Mouse (Mus musculus) E14TG2a.4 (cell line): ENCODE data around the gene Olfr1417.

Experiments used
- H3K27me3 ChIP-seq: 2 replicates; pipeline ENCODE4 v1.6.1; 2014; ENCODE audit warnings: low read length, control low read depth; ENCODE audit not compliant: insufficient read depth
- H3K36me3 ChIP-seq: 2 replicates; pipeline ENCODE4 v1.6.1; 2014; ENCODE audit warnings: low read length, control low read depth; ENCODE audit not compliant: insufficient read depth
- H3K4me1 ChIP-seq: replicated peaks from 2 replicates; pipeline ENCODE4 v1.6.1; 2014; ENCODE audit warnings: low read depth, low read length, control low read depth
- H3K4me3 ChIP-seq: replicated peaks from 2 replicates; pipeline ENCODE4 v1.5.1; 2014; ENCODE audit warnings: mild to moderate bottlenecking, low read length
- H3K9me3 ChIP-seq: 2 replicates; pipeline ENCODE4 v1.6.1; 2014; ENCODE audit warnings: low read length, control low read depth
- CTCF ChIP-seq: conservative IDR thresholded peaks from 2 replicates; pipeline ENCODE4 v1.5.1; 2014; ENCODE audit warnings: low read length
- NANOG ChIP-seq: IDR thresholded peaks from 2 replicates; pipeline ENCODE4 v1.6.1; 2014; ENCODE audit warnings: borderline replicate concordance, low read length, mixed read lengths
- POU5F1 ChIP-seq: IDR thresholded peaks from 2 replicates; pipeline ENCODE4 v1.6.1; 2014; ENCODE audit warnings: low read length, borderline replicate concordance

Olfr1417 gene

GRCm38 (mm10) chr19:11823346-11824065, 15.5 kb downstream of the Olfr1417 start:
- Histone ChIP-seq H3K4me3 (peak overlapping the region; percentile 27; the same call in 1 of the 2 replicates), H3K4me1 (peaks cover 61% of the 10 kb centered on the region), H3K27me3 (peaks cover 9% of the 10 kb centered on the region), H3K9me3 (no peaks in the 10 kb centered on the region), H3K36me3 (no peaks in the 10 kb centered on the region)
- TF ChIP-seq POU5F1 (no peak), NANOG (no peak), CTCF (no peak)

DNA sequence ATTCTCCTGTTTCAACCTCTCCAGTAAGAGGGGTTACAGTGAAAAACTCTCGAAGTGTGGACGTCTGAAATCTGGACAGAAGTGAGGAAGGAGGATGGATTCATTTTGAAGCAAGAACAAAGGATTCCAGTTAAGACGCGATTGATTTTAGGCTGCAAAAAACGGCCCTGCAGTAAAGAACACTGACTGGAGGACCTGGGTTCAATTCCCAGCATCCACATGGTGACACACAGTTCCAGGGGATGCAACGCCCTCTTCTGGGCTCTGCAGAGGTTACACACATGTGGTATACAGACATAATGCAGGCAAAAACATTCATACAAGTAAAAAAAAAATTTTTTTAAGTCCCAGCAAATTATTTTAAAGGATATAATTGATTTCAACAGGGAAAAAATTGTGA, 18.8 kb downstream of the Olfr1417 start:
- peaks cover 21% of the 10 kb centered on the region for H3K27me3 ChIP-seq
- peaks cover 87% of the 10 kb centered on the region for H3K4me1 ChIP-seq
- H3K4me3 ChIP-seq = peak overlapping the region; percentile 93
- no peaks in the 10 kb centered on the region for H3K9me3 ChIP-seq
- TF ChIP-seq POU5F1 (no peak), CTCF (peak; percentile 34)
- H3K36me3 ChIP-seq = peaks cover 10% of the 10 kb centered on the region

DNA sequence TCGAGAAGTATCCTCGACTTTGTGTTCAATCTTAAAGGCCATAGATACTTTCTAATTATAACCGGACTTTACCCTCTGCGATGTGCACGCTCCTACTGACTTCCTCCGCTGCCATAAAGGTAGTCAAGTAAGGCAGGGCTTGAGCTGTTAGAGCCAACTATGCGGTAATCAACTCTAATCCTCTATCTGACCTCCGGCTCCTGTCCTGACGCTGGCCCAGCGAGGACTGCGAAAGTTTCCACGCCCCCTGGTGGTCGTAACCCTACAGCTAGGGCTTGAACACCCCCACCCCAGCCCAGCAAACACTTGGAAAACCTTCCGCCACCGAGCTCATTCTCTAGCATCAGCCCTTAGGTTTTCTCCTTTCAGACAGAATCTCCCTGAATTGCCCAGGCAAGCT, 19.2 kb downstream of the Olfr1417 start:
- TF ChIP-seq POU5F1 = no peak
- no peak for TF ChIP-seq NANOG
- TF ChIP-seq CTCF = peak; percentile 66

GRCm38 (mm10) chr19:11819143-11819700, 19.8 kb downstream of the Olfr1417 start, which contains the start of gene Stx3:
Gene Stx3, minus strand, starts transcription at chr19:11819403.
- Histone ChIP-seq H3K36me3 (peaks cover 10% of the 10 kb centered on the region), H3K9me3 (no peaks in the 10 kb centered on the region), H3K4me1 (peaks cover 87% of the 10 kb centered on the region), H3K27me3 (peaks cover 21% of the 10 kb centered on the region), H3K4me3 (peak within 1 kb of the TSS; percentile 93)
- no peak for TF ChIP-seq POU5F1
- no peak for TF ChIP-seq NANOG
- TF ChIP-seq CTCF = no peak

More for the DNA sequence above, 19.2 kb downstream of the Olfr1417 start:
- H3K4me3 ChIP-seq = peak overlapping the region; percentile 93
- H3K9me3 ChIP-seq = no peaks in the 10 kb centered on the region
- H3K4me1 ChIP-seq = peaks cover 87% of the 10 kb centered on the region
- H3K27me3 ChIP-seq = peaks cover 21% of the 10 kb centered on the region
- peaks cover 10% of the 10 kb centered on the region for H3K36me3 ChIP-seq

- Histone ChIP-seq H3K36me3 (peaks cover 10% of the 10 kb centered on the region), H3K4me3 (peak overlapping the region; percentile 93), H3K9me3 (no peaks in the 10 kb centered on the region), H3K4me1 (peaks cover 87% of the 10 kb centered on the region), H3K27me3 (peaks cover 21% of the 10 kb centered on the region)
- TF ChIP-seq CTCF = no peak
- no peak for TF ChIP-seq NANOG
- no peak for TF ChIP-seq POU5F1
Observed at GRCm38 (mm10) chr19:11818199-11819142, 20.5 kb downstream of the Olfr1417 start.

- H3K36me3 ChIP-seq = peaks cover 17% of the 10 kb centered on the region
- TF ChIP-seq NANOG (no peak), CTCF (no peak), POU5F1 (no peak)
- peak overlapping the region; percentile 93 for H3K4me3 ChIP-seq
- peaks cover 21% of the 10 kb centered on the region for H3K27me3 ChIP-seq
- no peaks in the 10 kb centered on the region for H3K9me3 ChIP-seq
- H3K4me1 ChIP-seq = peaks cover 87% of the 10 kb centered on the region
Observed at GRCm38 (mm10) chr19:11817586-11817985, 21.4 kb downstream of the Olfr1417 start.

DNA sequence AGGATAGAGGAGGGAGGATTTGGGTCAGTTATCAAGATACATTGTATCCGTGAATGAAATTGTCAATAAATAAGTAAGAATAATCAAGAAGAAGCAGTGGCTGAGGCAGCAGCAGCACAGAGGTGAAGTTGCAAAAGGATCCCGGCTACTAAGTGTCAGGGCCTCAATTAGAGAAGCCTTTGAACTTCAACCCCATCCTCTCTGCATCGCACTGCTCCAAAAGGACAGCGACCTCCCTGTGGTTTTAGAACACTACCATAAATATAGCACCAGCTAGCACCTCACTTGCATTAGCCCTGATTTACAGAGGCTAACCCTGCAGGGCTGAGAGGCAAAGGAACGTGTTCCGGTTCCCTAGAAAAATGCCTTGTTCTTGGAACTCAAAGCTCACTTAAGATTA, 22.3 kb downstream of the Olfr1417 start:
- TF ChIP-seq POU5F1 (no peak), NANOG (no peak), CTCF (no peak)
- H3K4me3 ChIP-seq = peak overlapping the region; percentile 93
- H3K27me3 ChIP-seq = peaks cover 21% of the 10 kb centered on the region
- H3K9me3 ChIP-seq = no peaks in the 10 kb centered on the region
- H3K4me1 ChIP-seq = peaks cover 88% of the 10 kb centered on the region
- peaks cover 22% of the 10 kb centered on the region for H3K36me3 ChIP-seq
